Mouse (Mus musculus): ENCODE results near the gene Kdelr1. TPM values are rescaled to one million over a fixed set of nuclear protein-coding genes. Genes with fewer than 3 reads are reported as not detected.

Gene Kdelr1
- 10 to 100 TPM; 23.4 to 38.5 TPM for polyA plus RNA-seq (2017; shearing (Covaris generic))

- peak; percentile 83 for ATAC-seq
These were observed at the start of gene Kdelr1 for GRCm38 (mm10) chr7:45872624-45873023. Kdelr1 (plus strand) TSS chr7:45872772.

- ATAC-seq: no peak
These were observed 48.0 kb upstream of the Kdelr1 start, which contains the start of gene Kcnj14 for GRCm38 (mm10) chr7:45824598-45824997. Kcnj14 (minus strand) TSS chr7:45824782.

- no peak for ATAC-seq
These were observed 45.9 kb upstream of the Kdelr1 start for GRCm38 (mm10) chr7:45826631-45827030.

- ATAC-seq: peak; percentile 99
These were observed 42.0 kb upstream of the Kdelr1 start, which contains the start of gene Grwd1 for GRCm38 (mm10) chr7:45830427-45831127. Grwd1 (minus strand) TSS chr7:45830944.

- ATAC-seq: no peak
These were observed 41.4 kb upstream of the Kdelr1 start for GRCm38 (mm10) chr7:45831128-45831525.

- no peak for ATAC-seq
These were observed 40.1 kb upstream of the Kdelr1 start for GRCm38 (mm10) chr7:45832428-45832827.

GRCm38 (mm10) chr7:45833148-45833790 is 39.3 kb upstream of the Kdelr1 start:
- ATAC-seq: no peak

GRCm38 (mm10) chr7:45833924-45834323 is 38.6 kb upstream of the Kdelr1 start:
- no peak for ATAC-seq

GRCm38 (mm10) chr7:45842950-45843744 is 29.4 kb upstream of the Kdelr1 start:
- no peak for ATAC-seq

GRCm38 (mm10) chr7:45848447-45849027 is 24.0 kb upstream of the Kdelr1 start:
- no peak for ATAC-seq

GRCm38 (mm10) chr7:45850661-45851060 is 21.9 kb upstream of the Kdelr1 start:
- ATAC-seq: no peak

- no peak for ATAC-seq
These were observed 19.5 kb upstream of the Kdelr1 start for GRCm38 (mm10) chr7:45853089-45853488.

- ATAC-seq: no peak
These were observed 15.3 kb upstream of the Kdelr1 start for GRCm38 (mm10) chr7:45856950-45857901.

GRCm38 (mm10) chr7:45859008-45859407 is 13.6 kb upstream of the Kdelr1 start:
- ATAC-seq: no peak

GRCm38 (mm10) chr7:45862804-45863203 is 9.8 kb upstream of the Kdelr1 start:
- no peak for ATAC-seq

- ATAC-seq: no peak
These were observed 8.1 kb upstream of the Kdelr1 start for GRCm38 (mm10) chr7:45864435-45864834.

- ATAC-seq: peak; percentile 75
These were observed 6.4 kb upstream of the Kdelr1 start for GRCm38 (mm10) chr7:45865925-45866910.

- ATAC-seq: no peak
These were observed 4.7 kb upstream of the Kdelr1 start for GRCm38 (mm10) chr7:45867871-45868270.

- no peak for ATAC-seq
These were observed 3.4 kb upstream of the Kdelr1 start for GRCm38 (mm10) chr7:45869107-45869670.

- no peak for ATAC-seq
These were observed 2.8 kb upstream of the Kdelr1 start for GRCm38 (mm10) chr7:45869787-45870186.

Measured in activated CD4-positive, CD25-positive, alpha-beta regulatory T cell, adult 4 months (primary cell).